8 mouse cellular contexts compared by ENCODE assay signal in the genomic region with DNA sequence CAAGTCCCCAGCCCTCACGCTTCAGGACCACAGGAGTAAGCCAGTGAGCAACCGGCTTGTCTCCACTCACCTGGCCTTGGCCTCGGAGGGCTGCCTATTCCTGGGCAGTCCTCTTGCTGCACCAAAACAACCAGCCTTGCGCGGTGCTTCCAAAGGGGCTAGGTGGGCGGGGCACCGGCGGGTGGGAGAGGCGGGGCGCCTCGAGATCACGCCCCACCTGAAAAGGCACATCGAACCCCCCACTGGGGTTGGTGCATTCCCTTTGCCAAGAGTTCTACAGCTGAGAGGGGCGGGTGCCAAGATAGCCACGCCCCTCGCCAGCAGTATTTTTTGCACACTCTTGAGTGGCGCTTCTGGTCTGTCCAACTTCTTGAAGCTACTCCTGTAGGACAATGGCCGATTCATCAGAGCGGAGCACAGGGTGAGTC. TPM values are rescaled to one million over a fixed set of nuclear protein-coding genes. Genes with fewer than 3 reads are reported as not detected.
A peak's percentile ranks its signal among the peaks of the same experiment; 100 is the strongest.
DNase-seq lines count a peak whose midpoint lies in the region; ATAC-seq lines count a peak whose summit lies in the region.

No protein-coding gene starts in this region.

- H3K27ac ChIP-seq in heart, embryonic 10.5 days = no peak overlapping the region
- H3K27ac ChIP-seq in embryonic facial prominence, embryonic 11.5 days (replicated peaks; ENCODE audit: low read depth, low read length) = no peak overlapping the region
- H3K27ac ChIP-seq in kidney, embryonic 16.5 days (ENCODE audit: low read length) = no peak overlapping the region

- peaks cover 8% of the 10 kb centered on the region for H3K4me1 ChIP-seq in heart, embryonic 10.5 days
- H3K4me1 ChIP-seq in embryonic facial prominence, embryonic 11.5 days (ENCODE audit: control insufficient read depth, insufficient read depth, low read length) = no peaks in the 10 kb centered on the region
- 0 out of 2 replicates have a peak, but pooled peaks cover 8% of the 10 kb centered on the region for H3K4me1 ChIP-seq in kidney, embryonic 16.5 days (ENCODE audit: insufficient read depth, low read length)

- H3K9me3 ChIP-seq in heart, embryonic 10.5 days = no peaks in the 10 kb centered on the region
- no peaks in the 10 kb centered on the region for H3K9me3 ChIP-seq in embryonic facial prominence, embryonic 11.5 days (replicated peaks; ENCODE audit: control insufficient read depth, low read length)
- H3K9me3 ChIP-seq in kidney, embryonic 16.5 days (ENCODE audit: low read length) = no peaks in the 10 kb centered on the region

- ATAC-seq in embryonic facial prominence, embryonic 11.5 days (replicated peaks; ENCODE audit: insufficient number of reproducible peaks, low FRiP score, low TSS enrichment, low read depth) = peak; percentile 70
- peak; percentile 75 for ATAC-seq in kidney, embryonic 16.5 days (ENCODE audit: low FRiP score, low TSS enrichment)

- no peak for DNase-seq in heart, embryonic 10.5 days (ENCODE audit: low spot score)
- DNase-seq in heart, postnatal 4 days = no peak
- peak; percentile 38 for DNase-seq in embryonic facial prominence, embryonic 11.5 days (ENCODE audit: low spot score)
- DNase-seq in lung, postnatal 14 days = peak; percentile 13
- no peak for DNase-seq in cerebellum, postnatal 14 days
- DNase-seq in right cerebral cortex, postnatal 36 days (ENCODE audit: low spot score in 2 of 2) = no peak
- no peak for DNase-seq in urinary bladder, postnatal 25 days (ENCODE audit: low spot score)

- no peak overlapping the region for H3K9ac ChIP-seq in embryonic facial prominence, embryonic 11.5 days (replicated peaks; ENCODE audit: low read length)
- no peak overlapping the region; the same call in 1 of the 2 replicates for H3K9ac ChIP-seq in kidney, embryonic 16.5 days (replicated peaks; ENCODE audit: low read length)

- peaks cover 9% of the 10 kb centered on the region; the same call in 1 of the 2 replicates for H3K27me3 ChIP-seq in heart, embryonic 10.5 days (ENCODE audit: insufficient read depth, poor library complexity, severe bottlenecking)
- H3K27me3 ChIP-seq in embryonic facial prominence, embryonic 11.5 days (ENCODE audit: control insufficient read depth, insufficient read depth, low read length) = no peaks in the 10 kb centered on the region
- no peaks in the 10 kb centered on the region for H3K27me3 ChIP-seq in kidney, embryonic 16.5 days (ENCODE audit: insufficient read depth, low read length)

- peak overlapping the region; percentile 41 for H3K4me3 ChIP-seq in heart, embryonic 10.5 days
- no peak overlapping the region for H3K4me3 ChIP-seq in embryonic facial prominence, embryonic 11.5 days (ENCODE audit: low read depth, low read length)
- peak overlapping the region; percentile 27 for H3K4me3 ChIP-seq in kidney, embryonic 16.5 days (ENCODE audit: low read length)

- H3K4me2 ChIP-seq in embryonic facial prominence, embryonic 11.5 days (ENCODE audit: low read depth, low read length) = no peak overlapping the region; the same call in 1 of the 2 replicates
- peak overlapping the region; percentile 49 for H3K4me2 ChIP-seq in kidney, embryonic 16.5 days (replicated peaks; ENCODE audit: low read depth, low read length)

- WGBS in heart, embryonic 10.5 days = 4% methylated on average over 19 of the region's 19 CpGs
- whole genome bisulfite sequencing in embryonic facial prominence, embryonic 11.5 days = 5% methylated on average over 19 of the region's 19 CpGs
- 6% methylated on average over 19 of the region's 19 CpGs for WGBS in kidney, embryonic 16.5 days

- H3K36me3 ChIP-seq in heart, embryonic 10.5 days = no peaks in the 10 kb centered on the region
- no peaks in the 10 kb centered on the region for H3K36me3 ChIP-seq in embryonic facial prominence, embryonic 11.5 days (replicated peaks; ENCODE audit: control insufficient read depth, insufficient read depth, low read depth, low read length)
- no peaks in the 10 kb centered on the region for H3K36me3 ChIP-seq in kidney, embryonic 16.5 days (ENCODE audit: insufficient read depth, low read length)

RNA-seq across cellular contexts. Expression of gene Fcho1, which starts 16.2 kb away (rescaled TPM):
- 2.0 and 3.1 TPM in 2 replicates for polyA plus RNA-seq in heart, embryonic 10.5 days (2016; fragmentation: Nextera tagmentation; extraction: Ambion mirVana)
- 1 to 10 TPM; 1.6 to 2.4 TPM for total RNA-seq in heart, postnatal 4 days (2021)
- 3.8 and 5.0 TPM in 2 replicates for polyA plus RNA-seq in embryonic facial prominence, embryonic 11.5 days (2014; fragmentation: Nextera tagmentation; extraction: Ambion mirVana)
- 8.6 and 8.7 TPM in 2 replicates for polyA plus RNA-seq in kidney, embryonic 16.5 days (2015; fragmentation: Nextera tagmentation; extraction: Ambion mirVana)

RNA-seq across cellular contexts. Expression of gene B3gnt3, which starts 40.1 kb away (rescaled TPM):
- polyA plus RNA-seq in heart, embryonic 10.5 days (2016; fragmentation: Nextera tagmentation; extraction: Ambion mirVana) = 1.6 and 2.9 TPM in 2 replicates
- total RNA-seq in heart, postnatal 4 days (2021) = 1 to 10 TPM; 7.5 to 7.6 TPM
- 0.47 and 0.58 TPM in 2 replicates for polyA plus RNA-seq in embryonic facial prominence, embryonic 11.5 days (2014; fragmentation: Nextera tagmentation; extraction: Ambion mirVana)
- 3.3 and 4.2 TPM in 2 replicates for polyA plus RNA-seq in kidney, embryonic 16.5 days (2015; fragmentation: Nextera tagmentation; extraction: Ambion mirVana)

RNA-seq across cellular contexts. Expression of gene Insl3, which starts 52.7 kb away (rescaled TPM):
- 0.99 and 1.5 TPM in 2 replicates for polyA plus RNA-seq in heart, embryonic 10.5 days (2016; fragmentation: Nextera tagmentation; extraction: Ambion mirVana)
- 1 to 10 TPM; 6.6 to 6.9 TPM for total RNA-seq in heart, postnatal 4 days (2021)
- 0.42 TPM in 1 of 2 replicates, not detected in the other for polyA plus RNA-seq in embryonic facial prominence, embryonic 11.5 days (2014; fragmentation: Nextera tagmentation; extraction: Ambion mirVana)
- 1.3 and 7.7 TPM in 2 replicates for polyA plus RNA-seq in kidney, embryonic 16.5 days (2015; fragmentation: Nextera tagmentation; extraction: Ambion mirVana)

Comparison
In these comparisons a context has a peak if more than half of its experiments do, and no peak if none do; other contexts are left out.
1. DNase-seq: peak in embryonic facial prominence, embryonic 11.5 days (single experiment) and lung, postnatal 14 days (single experiment); none in heart, embryonic 10.5 days (single experiment), heart, postnatal 4 days (single experiment), cerebellum, postnatal 14 days (0 of 2), right cerebral cortex, postnatal 36 days (0 of 2) and urinary bladder, postnatal 25 days (single experiment).